Comparison of ENCODE assay signal across 9 mouse cellular contexts in genomic region chr8:10154439-10154745, GRCm38 (mm10). TPM values are rescaled to one million over a fixed set of nuclear protein-coding genes. Genes with fewer than 3 reads are reported as not detected.
DNase-seq lines count a peak whose midpoint lies in the region; ATAC-seq and TF ChIP-seq lines count a peak whose summit lies in the region.
"Had no signal": no experiment of that assay in that cellular context is flagged by ENCODE, and none has a peak within 500 bp of the region (broad histone marks: within the 10 kb centered on the region; RNA-seq: fewer than 3 reads in every experiment).

No protein-coding gene starts in this region.

- no peaks in the 10 kb centered on the region for H3K36me3 ChIP-seq in embryonic facial prominence, embryonic 15.5 days
- no peaks in the 10 kb centered on the region for H3K36me3 ChIP-seq in limb, embryonic 11.5 days (ENCODE audit: control insufficient read depth, insufficient read depth, low read length)
- H3K36me3 ChIP-seq in neural tube, embryonic 15.5 days, result no peaks in the 10 kb centered on the region

- no peak overlapping the region for H3K27ac ChIP-seq in layer of hippocampus, adult 2 months
- H3K27ac ChIP-seq in embryonic facial prominence, embryonic 15.5 days (replicated peaks), result no peak overlapping the region
- H3K27ac ChIP-seq in limb, embryonic 11.5 days (replicated peaks; ENCODE audit: low read depth, low read length), result no peak overlapping the region
- peak overlapping the region; percentile 71 for H3K27ac ChIP-seq in neural tube, embryonic 15.5 days (replicated peaks)

- H3K4me2 ChIP-seq in embryonic facial prominence, embryonic 15.5 days (replicated peaks), result peak overlapping the region; percentile 91
- peak overlapping the region; percentile 85 for H3K4me2 ChIP-seq in limb, embryonic 11.5 days (ENCODE audit: low read depth, severe bottlenecking)
- peak overlapping the region; percentile 70 for H3K4me2 ChIP-seq in neural tube, embryonic 15.5 days

- no peaks in the 10 kb centered on the region; the same call in 1 of the 2 replicates for H3K4me1 ChIP-seq in embryonic facial prominence, embryonic 15.5 days
- no peaks in the 10 kb centered on the region for H3K4me1 ChIP-seq in limb, embryonic 11.5 days (ENCODE audit: control insufficient read depth, insufficient read depth, low read length)
- peaks cover 35% of the 10 kb centered on the region for H3K4me1 ChIP-seq in neural tube, embryonic 15.5 days

- peak overlapping the region; percentile 71 for H3K4me3 ChIP-seq in layer of hippocampus, adult 2 months
- H3K4me3 ChIP-seq in embryonic facial prominence, embryonic 15.5 days (replicated peaks), result peak overlapping the region; percentile 56
- peak overlapping the region; percentile 62 for H3K4me3 ChIP-seq in limb, embryonic 11.5 days (ENCODE audit: low read depth, low read length)
- H3K4me3 ChIP-seq in neural tube, embryonic 15.5 days (replicated peaks), result peak overlapping the region; percentile 66

- 13% methylated on average over 4 of the region's 4 CpGs for WGBS in embryonic facial prominence, embryonic 15.5 days
- 13% methylated on average over 4 of the region's 4 CpGs for whole genome bisulfite sequencing in limb, embryonic 11.5 days
- 7% methylated on average over 4 of the region's 4 CpGs for WGBS in neural tube, embryonic 15.5 days

- DNase-seq in layer of hippocampus, adult 2 months (ENCODE audit: low spot score in 2 of 2), result no peak
- no peak for DNase-seq in layer of hippocampus, adult 11-12 months (ENCODE audit: low spot score)
- DNase-seq in limb, embryonic 11.5 days (ENCODE audit: low spot score), result no peak
- no peak for DNase-seq in spleen, postnatal 10 days (ENCODE audit: low spot score in 2 of 2)
- DNase-seq in testis, postnatal 14 days (ENCODE audit: low spot score), result no peak

- H3K9ac ChIP-seq in embryonic facial prominence, embryonic 15.5 days, result no peak overlapping the region
- H3K9ac ChIP-seq in limb, embryonic 11.5 days (ENCODE audit: low read length), result no peak overlapping the region
- H3K9ac ChIP-seq in neural tube, embryonic 15.5 days (replicated peaks), result peak overlapping the region; percentile 68

- H3K27me3 ChIP-seq in embryonic facial prominence, embryonic 15.5 days, result peaks cover 18% of the 10 kb centered on the region
- H3K27me3 ChIP-seq in limb, embryonic 11.5 days (ENCODE audit: control insufficient read depth, insufficient read depth, low read length), result peaks cover 15% of the 10 kb centered on the region; the same call in 1 of the 2 replicates
- H3K27me3 ChIP-seq in neural tube, embryonic 15.5 days (replicated peaks), result no peaks in the 10 kb centered on the region

- no peak for TF ChIP-seq CTCF in layer of hippocampus, adult 2 months (conservative IDR thresholded peaks at IDR 0.05)

- H3K9me3 ChIP-seq in embryonic facial prominence, embryonic 15.5 days (replicated peaks), result no peaks in the 10 kb centered on the region
- no peaks in the 10 kb centered on the region for H3K9me3 ChIP-seq in limb, embryonic 11.5 days (ENCODE audit: control insufficient read depth, low read length)
- H3K9me3 ChIP-seq in neural tube, embryonic 15.5 days (replicated peaks), result no peaks in the 10 kb centered on the region

- ATAC-seq in embryonic facial prominence, embryonic 15.5 days (ENCODE audit: insufficient number of reproducible peaks, low FRiP score, low TSS enrichment, low read depth), result no peak
- no peak for ATAC-seq in limb, embryonic 11.5 days (ENCODE audit: insufficient number of reproducible peaks, low FRiP score, low TSS enrichment, low read depth)
- ATAC-seq in neural tube, embryonic 15.5 days (ENCODE audit: low FRiP score), result no peak
- no peak for ATAC-seq in megakaryocyte-erythroid progenitor cell, adult 5-6 weeks (replicated peaks; ENCODE audit: low FRiP score, low TSS enrichment, poor library complexity, severe bottlenecking)
- ATAC-seq: Patski had no signal

RNA-seq across cellular contexts. Expression of gene Myo16, which starts 0.7 kb away (rescaled TPM):
- 10 to 100 TPM; 22.1 to 23.7 TPM for total RNA-seq in layer of hippocampus, adult 2 months (2021)
- polyA plus RNA-seq in embryonic facial prominence, embryonic 15.5 days (2015; fragmentation: Nextera tagmentation; extraction: Ambion mirVana), result 0.63 and 0.67 TPM in 2 replicates
- 0.11 and 0.17 TPM in 2 replicates for polyA plus RNA-seq in limb, embryonic 11.5 days (2014; fragmentation: Nextera tagmentation; extraction: Ambion mirVana)
- polyA plus RNA-seq in neural tube, embryonic 15.5 days (2015; fragmentation: Nextera tagmentation; extraction: Ambion mirVana), result 5.5 and 5.6 TPM in 2 replicates
- not detected in 2 replicates for total RNA-seq in megakaryocyte-erythroid progenitor cell, adult 5-6 weeks (2014; fragmentation: Nextera tagmentation)
- total RNA-seq in megakaryocyte-erythroid progenitor cell, adult 5-6 weeks (2017), result not detected in 2 replicates
